Mouse (Mus musculus) midbrain, embryonic 16.5 days (tissue): ENCODE measurements around the gene Gpr153. TPM values are rescaled to one million over a fixed set of nuclear protein-coding genes. Genes with fewer than 3 reads are reported as not detected.
"Not testable (repeated sequence)": the region's sequence is repeated elsewhere in the genome, so short reads cannot be mapped to it uniquely, and the experiment has no call there.

ENCODE experiments used
- ATAC-seq: fragments of 200-750 bp; cut with Nextera tagmentation; 2 replicates; pipeline ENCODE4 v1.8.0; 2017; ENCODE audit warnings: moderate TSS enrichment
- H3K27ac ChIP-seq: fragments of 300-500 bp; sonication (generic); 2 replicates; pipeline ENCODE4 v1.5.1; 2014; ENCODE audit warnings: mild to moderate bottlenecking, low read length, mixed read lengths
- H3K27me3 ChIP-seq: fragments of 300-500 bp; sonication (generic); 2 replicates; pipeline ENCODE4 v1.6.1; 2014; ENCODE audit warnings: low read depth, low read length, mixed read lengths; ENCODE audit not compliant: control insufficient read depth, insufficient read depth
- H3K36me3 ChIP-seq: fragments of 300-500 bp; sonication (generic); 2 replicates; pipeline ENCODE4 v1.6.1; 2014; ENCODE audit warnings: mild to moderate bottlenecking, low read length, moderate library complexity, mixed read lengths; ENCODE audit not compliant: control insufficient read depth, insufficient read depth
- H3K4me1 ChIP-seq: fragments of 300-500 bp; sonication (generic); 2 replicates; pipeline ENCODE4 v1.6.1; 2014; ENCODE audit warnings: mild to moderate bottlenecking, low read length, mixed read lengths; ENCODE audit not compliant: control insufficient read depth, insufficient read depth
- H3K4me2 ChIP-seq: fragments of 300-500 bp; sonication (generic); 2 replicates; pipeline ENCODE4 v1.6.1; 2014; ENCODE audit warnings: mild to moderate bottlenecking, low read length, mixed read lengths
- H3K4me3 ChIP-seq: fragments of 300-500 bp; sonication (generic); 2 replicates; pipeline ENCODE4 v1.5.1; 2014; ENCODE audit warnings: low read depth, mild to moderate bottlenecking, low read length, moderate library complexity, mixed read lengths
- H3K9ac ChIP-seq: fragments of 300-500 bp; sonication (generic); 2 replicates; pipeline ENCODE4 v1.6.1; 2014; ENCODE audit warnings: low read depth, low read length, mixed read lengths
- H3K9me3 ChIP-seq: fragments of 300-500 bp; sonication (generic); replicated peaks from 2 replicates; pipeline ENCODE4 v1.6.1; 2014; ENCODE audit warnings: mild to moderate bottlenecking, low read length, mixed read lengths; ENCODE audit not compliant: control insufficient read depth, poor library complexity, severe bottlenecking
- WGBS: fragments of 180-500 bp; shearing (Covaris S2); extraction: QIAGEN DNeasy Blood & Tissue Kit; methylation state at CpG from one replicate; pipeline ENCODE4 v1.1.7; 2014; 5-methylcytosine and 5-hydroxymethylcytosine counted together
- polyA plus RNA-seq: library from polyadenylated mRNA; unstranded; fragments of >200 nt; fragmentation: Nextera tagmentation; extraction: Ambion mirVana; gene quantifications from 2 replicates; pipeline ENCODE4 v1.2.1, GENCODE M21; 2015

The Gpr153 gene
- polyA plus RNA-seq, result 13.8 and 16.2 TPM in 2 replicates

GRCm38 (mm10) chr4:152273621-152274236, at the start of gene Gpr153:
Gpr153 (plus strand) TSS chr4:152274232.
- peak within 1 kb of the TSS; percentile 88 for H3K4me2 ChIP-seq

GRCm38 (mm10) chr4:152226901-152227486, 47.0 kb upstream of the Gpr153 start:
- no peak overlapping the region for H3K4me3 ChIP-seq
- H3K4me1 ChIP-seq, result peaks cover 8% of the 10 kb centered on the region
- peak; percentile 66; the same call in 1 of the 2 replicates for ATAC-seq
- H3K9ac ChIP-seq, result no peak overlapping the region
- 77% methylated on average over 13 of the region's 13 CpGs for WGBS
- H3K36me3 ChIP-seq, result peaks cover 8% of the 10 kb centered on the region
- H3K27me3 ChIP-seq, result no peaks in the 10 kb centered on the region
- no peaks in the 10 kb centered on the region for H3K9me3 ChIP-seq
- no peak overlapping the region for H3K4me2 ChIP-seq
- peak overlapping the region; percentile 67 for H3K27ac ChIP-seq

More at GRCm38 (mm10) chr4:152273621-152274236, at the start of gene Gpr153:
- Histone ChIP-seq H3K27ac (peak within 1 kb of the TSS; percentile 74), H3K4me3 (peak within 1 kb of the TSS; percentile 71), H3K4me1 (peaks cover 11% of the 10 kb centered on the region; the same call in 1 of the 2 replicates), H3K36me3 (peaks cover 5% of the 10 kb centered on the region; the same call in 1 of the 2 replicates), H3K9me3 (no peaks in the 10 kb centered on the region), H3K27me3 (peaks cover 12% of the 10 kb centered on the region), H3K9ac (peak within 1 kb of the TSS; percentile 87)
- peak; percentile 77 for ATAC-seq
- WGBS, result under 1% methylated on average over 33 of the region's 48 CpGs

- no peak for ATAC-seq
Measured at GRCm38 (mm10) chr4:152227749-152228527, 46.1 kb upstream of the Gpr153 start.

GRCm38 (mm10) chr4:152230331-152230730, 43.7 kb upstream of the Gpr153 start:
- not testable (repeated sequence) for H3K4me1 ChIP-seq, H3K27me3 ChIP-seq, H3K4me3 ChIP-seq, H3K4me2 ChIP-seq, H3K27ac ChIP-seq, H3K9ac ChIP-seq, H3K9me3 ChIP-seq, H3K36me3 ChIP-seq, ATAC-seq
- 44% methylated on average over 4 of the region's 4 CpGs for WGBS

More at GRCm38 (mm10) chr4:152227749-152228527, 46.1 kb upstream of the Gpr153 start:
- H3K9ac ChIP-seq, result no peak overlapping the region
- H3K4me3 ChIP-seq, result no peak overlapping the region
- no peak overlapping the region for H3K27ac ChIP-seq
- no peaks in the 10 kb centered on the region for H3K4me1 ChIP-seq
- H3K27me3 ChIP-seq, result no peaks in the 10 kb centered on the region
- H3K4me2 ChIP-seq, result no peak overlapping the region
- H3K36me3 ChIP-seq, result peaks cover 8% of the 10 kb centered on the region
- H3K9me3 ChIP-seq, result no peaks in the 10 kb centered on the region
- WGBS, result 89% methylated on average over 12 of the region's 12 CpGs

GRCm38 (mm10) chr4:152231326-152231725, 42.7 kb upstream of the Gpr153 start:
- no peaks in the 10 kb centered on the region for H3K9me3 ChIP-seq
- no peaks in the 10 kb centered on the region for H3K4me1 ChIP-seq
- 85% methylated on average over 7 of the region's 7 CpGs for WGBS
- H3K27ac ChIP-seq, result no peak overlapping the region
- H3K9ac ChIP-seq, result no peak overlapping the region
- peaks cover 4% of the 10 kb centered on the region; the same call in 1 of the 2 replicates for H3K36me3 ChIP-seq
- no peak for ATAC-seq
- H3K4me2 ChIP-seq, result no peak overlapping the region
- H3K27me3 ChIP-seq, result no peaks in the 10 kb centered on the region
- H3K4me3 ChIP-seq, result no peak overlapping the region

GRCm38 (mm10) chr4:152232411-152232903, 41.6 kb upstream of the Gpr153 start:
- Histone ChIP-seq H3K9me3 (no peaks in the 10 kb centered on the region), H3K4me1 (no peaks in the 10 kb centered on the region), H3K27ac (no peak overlapping the region), H3K9ac (no peak overlapping the region), H3K36me3 (peaks cover 7% of the 10 kb centered on the region; the same call in 1 of the 2 replicates), H3K4me2 (no peak overlapping the region), H3K27me3 (no peaks in the 10 kb centered on the region), H3K4me3 (no peak overlapping the region)
- 90% methylated on average over 4 of the region's 4 CpGs for WGBS
- ATAC-seq, result no peak

GRCm38 (mm10) chr4:152239974-152240373, 34.1 kb upstream of the Gpr153 start:
- H3K4me2 ChIP-seq, result no peak overlapping the region
- H3K36me3 ChIP-seq, result peaks cover 11% of the 10 kb centered on the region; the same call in 1 of the 2 replicates
- no peak overlapping the region for H3K27ac ChIP-seq
- 77% methylated on average over 4 of the region's 4 CpGs for WGBS
- no peak overlapping the region for H3K4me3 ChIP-seq
- no peaks in the 10 kb centered on the region for H3K27me3 ChIP-seq
- no peaks in the 10 kb centered on the region for H3K4me1 ChIP-seq
- no peaks in the 10 kb centered on the region for H3K9me3 ChIP-seq
- no peak for ATAC-seq
- no peak overlapping the region for H3K9ac ChIP-seq

- H3K36me3 ChIP-seq, result peaks cover 6% of the 10 kb centered on the region; the same call in 1 of the 2 replicates
- ATAC-seq, result no peak
- no peak overlapping the region for H3K4me2 ChIP-seq
- no peak overlapping the region for H3K27ac ChIP-seq
- H3K27me3 ChIP-seq, result no peaks in the 10 kb centered on the region
- H3K9ac ChIP-seq, result no peak overlapping the region
- no peaks in the 10 kb centered on the region for H3K4me1 ChIP-seq
- H3K9me3 ChIP-seq, result no peaks in the 10 kb centered on the region
- WGBS, result 90% methylated on average over 9 of the region's 9 CpGs
- H3K4me3 ChIP-seq, result no peak overlapping the region
Measured at GRCm38 (mm10) chr4:152243241-152243891, 30.7 kb upstream of the Gpr153 start.
